Mouse (Mus musculus) neural tube, embryonic 15.5 days (tissue): Measurements from ENCODE around the gene Cd55b. TPM values are rescaled to one million over a fixed set of nuclear protein-coding genes. Genes with fewer than 3 reads are reported as not detected.
"Not testable (repeated sequence)": the region's sequence is repeated elsewhere in the genome, so short reads cannot be mapped to it uniquely, and the experiment has no call there.

Experiments used
- ATAC-seq: fragments of 200-750 bp; cut with Nextera tagmentation; 2 replicates; pipeline ENCODE4 v1.8.0; 2017; ENCODE audit warnings: mild to moderate bottlenecking, moderate TSS enrichment, moderate library complexity; ENCODE audit not compliant: low FRiP score
- H3K27ac ChIP-seq: fragments of 300-500 bp; sonication (generic); replicated peaks from 2 replicates; pipeline ENCODE4 v1.5.1; 2015; ENCODE audit warnings: mild to moderate bottlenecking, inconsistent platforms
- H3K27me3 ChIP-seq: fragments of 300-500 bp; sonication (generic); replicated peaks from 2 replicates; pipeline ENCODE4 v1.6.1; 2015; ENCODE audit warnings: inconsistent platforms
- H3K36me3 ChIP-seq: fragments of 300-500 bp; sonication (generic); 2 replicates; pipeline ENCODE4 v1.6.1; 2015; ENCODE audit warnings: inconsistent platforms
- H3K4me1 ChIP-seq: fragments of 300-500 bp; sonication (generic); 2 replicates; pipeline ENCODE4 v1.6.1; 2015; ENCODE audit warnings: inconsistent platforms
- H3K4me2 ChIP-seq: fragments of 300-500 bp; sonication (generic); 2 replicates; pipeline ENCODE4 v1.6.1; 2015; ENCODE audit warnings: inconsistent platforms, mild to moderate bottlenecking, moderate library complexity
- H3K4me3 ChIP-seq: fragments of 300-500 bp; sonication (generic); replicated peaks from 2 replicates; pipeline ENCODE4 v1.5.1; 2015; ENCODE audit warnings: mild to moderate bottlenecking, inconsistent platforms
- H3K9ac ChIP-seq: fragments of 300-500 bp; sonication (generic); replicated peaks from 2 replicates; pipeline ENCODE4 v1.6.1; 2015; ENCODE audit warnings: mild to moderate bottlenecking, inconsistent platforms
- H3K9me3 ChIP-seq: fragments of 300-500 bp; sonication (generic); replicated peaks from 2 replicates; pipeline ENCODE4 v1.6.1; 2016; ENCODE audit warnings: inconsistent platforms
- WGBS: fragments of 180-500 bp; shearing (Covaris S2); methylation state at CpG from one replicate; pipeline ENCODE4 v1.1.7; 2015; ENCODE audit warnings: mixed read lengths; 5-methylcytosine and 5-hydroxymethylcytosine counted together
- polyA plus RNA-seq: library from polyadenylated mRNA; unstranded; fragments of >200 nt; fragmentation: Nextera tagmentation; extraction: Ambion mirVana; gene quantifications from 2 replicates; pipeline ENCODE4 v1.2.1, GENCODE M21; 2015

The Cd55b gene
- not detected in 2 replicates for polyA plus RNA-seq

- no peak within 1 kb of the TSS for H3K27ac ChIP-seq
- no peak within 1 kb of the TSS for H3K4me3 ChIP-seq
- no peak within 1 kb of the TSS for H3K4me2 ChIP-seq
- 0 out of 2 replicates have a peak, but pooled peaks have one; percentile 28 for ATAC-seq
- H3K27me3 ChIP-seq: no peaks in the 10 kb centered on the region
- H3K4me1 ChIP-seq: no peaks in the 10 kb centered on the region
- H3K9ac ChIP-seq: no peak within 1 kb of the TSS
- no peaks in the 10 kb centered on the region for H3K36me3 ChIP-seq
- WGBS: 56% methylated on average over 18 of the region's 18 CpGs
- no peaks in the 10 kb centered on the region for H3K9me3 ChIP-seq
Observed at GRCm38 (mm10) chr1:130422664-130423111, at the start of gene Cd55b. TSS of gene Cd55b (minus strand) at chr1:130423009.

GRCm38 (mm10) chr1:130470074-130470473, 47.3 kb upstream of the Cd55b start:
- Histone ChIP-seq H3K4me1 (no peaks in the 10 kb centered on the region), H3K36me3 (no peaks in the 10 kb centered on the region), H3K27me3 (no peaks in the 10 kb centered on the region), H3K9me3 (no peaks in the 10 kb centered on the region), H3K4me3 (no peak overlapping the region), H3K27ac (no peak overlapping the region), H3K9ac (no peak overlapping the region), H3K4me2 (no peak overlapping the region)
- 86% methylated on average over 4 of the region's 4 CpGs for WGBS
- no peak for ATAC-seq

DNA sequence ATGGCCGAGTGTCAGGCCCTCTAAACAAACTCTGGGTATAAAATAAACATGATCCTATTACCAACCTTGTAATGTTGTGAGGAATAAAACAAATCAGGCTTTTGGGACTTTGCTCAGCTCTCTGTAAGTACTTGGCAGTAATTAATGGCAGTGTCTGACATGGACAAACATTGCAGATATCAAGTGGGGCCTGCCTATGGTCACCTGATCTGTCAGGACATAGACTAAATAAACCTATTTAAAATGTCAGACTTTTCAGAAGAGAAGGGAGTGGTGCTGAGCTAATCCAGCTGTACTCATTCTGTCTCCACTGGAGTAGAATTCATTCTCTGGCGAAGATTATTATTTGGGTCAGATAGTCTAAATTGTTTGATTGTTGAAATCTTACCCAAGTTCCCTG, 44.6 kb upstream of the Cd55b start:
- H3K4me2 ChIP-seq: no peak overlapping the region
- no peaks in the 10 kb centered on the region for H3K27me3 ChIP-seq
- 66% methylated on average over 2 of the region's 2 CpGs for WGBS
- no peaks in the 10 kb centered on the region for H3K36me3 ChIP-seq
- H3K4me3 ChIP-seq: no peak overlapping the region
- no peaks in the 10 kb centered on the region for H3K9me3 ChIP-seq
- H3K4me1 ChIP-seq: peaks cover 6% of the 10 kb centered on the region; the same call in 1 of the 2 replicates
- ATAC-seq: no peak
- H3K9ac ChIP-seq: no peak overlapping the region
- H3K27ac ChIP-seq: no peak overlapping the region

DNA sequence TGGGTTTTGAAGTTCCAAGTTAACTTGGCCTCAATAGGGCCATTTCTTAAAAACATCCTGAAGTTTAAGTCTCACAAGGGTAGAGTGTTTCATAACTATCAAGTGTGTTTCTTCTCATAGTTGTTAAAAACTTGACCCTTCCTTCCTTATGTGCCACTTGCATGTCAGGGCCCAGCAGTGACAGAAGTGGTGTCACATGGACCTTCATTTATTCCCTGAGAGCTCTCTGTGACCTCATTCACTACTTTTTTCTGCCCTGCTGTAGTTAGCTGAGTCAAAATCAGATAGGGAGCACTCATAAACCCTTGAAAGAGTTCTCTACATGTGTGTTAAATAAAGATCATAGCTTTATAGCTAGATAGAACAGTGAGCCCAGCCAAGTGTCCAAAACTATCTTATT, 41.4 kb upstream of the Cd55b start:
- no peak for ATAC-seq

GRCm38 (mm10) chr1:130462867-130463266, 40.1 kb upstream of the Cd55b start:
- no peaks in the 10 kb centered on the region for H3K9me3 ChIP-seq
- peak; percentile 92 for ATAC-seq
- H3K4me1 ChIP-seq: peaks cover 8% of the 10 kb centered on the region; the same call in 1 of the 2 replicates
- peak overlapping the region; percentile 75 for H3K9ac ChIP-seq
- H3K27me3 ChIP-seq: no peaks in the 10 kb centered on the region
- 8% methylated on average over 4 of the region's 4 CpGs for WGBS
- H3K36me3 ChIP-seq: no peaks in the 10 kb centered on the region
- peak overlapping the region; percentile 87 for H3K4me2 ChIP-seq
- H3K27ac ChIP-seq: peak overlapping the region; percentile 83
- H3K4me3 ChIP-seq: peak overlapping the region; percentile 75

More for the DNA sequence above, 41.4 kb upstream of the Cd55b start:
- H3K9me3 ChIP-seq: no peaks in the 10 kb centered on the region
- H3K4me3 ChIP-seq: no peak overlapping the region
- no peak overlapping the region for H3K27ac ChIP-seq
- no peaks in the 10 kb centered on the region for H3K36me3 ChIP-seq
- H3K4me1 ChIP-seq: peaks cover 8% of the 10 kb centered on the region; the same call in 1 of the 2 replicates
- no peak overlapping the region for H3K4me2 ChIP-seq
- no peak overlapping the region for H3K9ac ChIP-seq
- H3K27me3 ChIP-seq: no peaks in the 10 kb centered on the region

DNA sequence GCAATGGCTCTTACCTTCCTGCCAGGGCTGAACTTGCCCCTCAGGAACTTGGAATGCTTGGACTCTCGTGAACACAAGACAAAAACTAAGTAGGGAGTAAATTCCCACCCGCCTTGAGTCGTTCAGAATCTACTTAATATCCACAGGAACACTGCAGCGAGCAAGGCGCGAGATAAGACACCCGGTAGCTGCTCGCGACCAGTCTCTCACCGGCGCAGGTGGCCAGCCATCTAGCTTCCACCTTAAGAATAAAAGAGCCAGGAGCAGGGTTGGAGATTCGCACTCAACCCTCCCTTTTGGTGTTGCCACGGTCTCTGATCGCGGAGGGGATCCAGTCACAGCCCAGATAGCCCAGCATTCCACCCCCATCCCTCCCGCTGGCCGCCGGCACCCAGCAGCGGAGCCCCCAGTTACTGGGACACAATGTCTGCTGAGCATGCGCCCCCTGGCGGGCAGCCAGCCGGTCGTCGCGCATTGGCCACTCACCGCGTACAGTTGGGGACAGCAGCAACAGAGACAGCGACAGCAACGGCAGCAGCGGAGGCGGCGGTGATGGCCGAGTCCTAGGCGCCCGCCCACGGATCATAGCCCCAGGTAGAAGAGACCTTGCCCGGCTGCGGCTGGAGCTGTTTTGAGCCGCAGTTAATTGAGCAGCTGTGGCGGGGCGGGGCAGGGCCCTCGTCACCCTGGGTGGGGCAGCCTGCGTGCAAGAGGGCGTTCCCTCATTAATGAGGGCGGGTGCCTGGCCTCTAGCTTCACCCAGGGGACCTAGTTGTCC, 39.5 kb upstream of the Cd55b start, which contains the start of gene Cd55:
TSS of gene Cd55 (minus strand) at position 661 of the 778 bp plus-strand sequence.
- WGBS: under 1% methylated on average over 44 of the region's 45 CpGs
- Histone ChIP-seq H3K36me3 (no peaks in the 10 kb centered on the region), H3K27ac (peak within 1 kb of the TSS; percentile 83), H3K4me1 (peaks cover 8% of the 10 kb centered on the region; the same call in 1 of the 2 replicates), H3K4me3 (peak within 1 kb of the TSS; percentile 75), H3K4me2 (peak within 1 kb of the TSS; percentile 87), H3K9ac (peak within 1 kb of the TSS; percentile 75), H3K9me3 (no peaks in the 10 kb centered on the region), H3K27me3 (no peaks in the 10 kb centered on the region)
- ATAC-seq: peak; percentile 96

GRCm38 (mm10) chr1:130455111-130455510, 32.3 kb upstream of the Cd55b start:
- no peak for ATAC-seq
- WGBS: 94% methylated on average over 2 of the region's 2 CpGs
- H3K9me3 ChIP-seq: no peaks in the 10 kb centered on the region
- no peaks in the 10 kb centered on the region for H3K4me1 ChIP-seq
- no peaks in the 10 kb centered on the region for H3K27me3 ChIP-seq
- H3K4me3 ChIP-seq: no peak overlapping the region
- H3K36me3 ChIP-seq: no peaks in the 10 kb centered on the region
- no peak overlapping the region for H3K27ac ChIP-seq
- no peak overlapping the region for H3K9ac ChIP-seq
- H3K4me2 ChIP-seq: no peak overlapping the region

DNA sequence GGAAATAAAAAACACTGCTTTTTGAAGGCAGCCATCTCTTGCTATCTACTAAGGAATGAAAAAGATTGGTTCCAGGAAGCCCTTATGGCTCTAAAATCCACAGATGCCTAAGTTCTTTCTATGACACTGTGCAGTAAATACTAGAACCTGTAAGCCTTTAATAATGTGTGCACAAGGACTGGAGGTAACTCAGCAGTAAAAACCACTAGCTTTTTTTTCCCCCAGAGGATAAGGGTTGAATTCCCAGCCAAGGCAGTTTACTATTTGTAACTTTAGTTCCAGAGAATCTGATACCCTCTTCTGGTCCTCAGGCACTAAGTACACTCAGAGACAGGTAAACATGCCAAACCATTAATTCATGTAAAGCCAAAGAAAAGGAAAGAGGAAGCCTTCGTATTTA, 20.1 kb upstream of the Cd55b start:
- not testable (repeated sequence) for H3K36me3 ChIP-seq, H3K27me3 ChIP-seq, H3K4me1 ChIP-seq, ATAC-seq, H3K27ac ChIP-seq, H3K9me3 ChIP-seq, H3K9ac ChIP-seq, H3K4me2 ChIP-seq, H3K4me3 ChIP-seq
- WGBS: 90% methylated on average over 1 of the region's 1 CpGs

- no peak for ATAC-seq
- WGBS: 81% methylated on average over 4 of the region's 4 CpGs
- no peak overlapping the region for H3K4me3 ChIP-seq
- H3K9ac ChIP-seq: no peak overlapping the region
- H3K9me3 ChIP-seq: no peaks in the 10 kb centered on the region
- no peaks in the 10 kb centered on the region for H3K36me3 ChIP-seq
- H3K27ac ChIP-seq: no peak overlapping the region
- H3K4me2 ChIP-seq: no peak overlapping the region
- H3K4me1 ChIP-seq: no peaks in the 10 kb centered on the region
- H3K27me3 ChIP-seq: no peaks in the 10 kb centered on the region
Observed at GRCm38 (mm10) chr1:130430920-130431319, 8.1 kb upstream of the Cd55b start.

GRCm38 (mm10) chr1:130428667-130429066, 5.9 kb upstream of the Cd55b start:
- H3K27ac ChIP-seq, ATAC-seq, H3K4me1 ChIP-seq, H3K9me3 ChIP-seq, H3K4me2 ChIP-seq, H3K36me3 ChIP-seq, H3K27me3 ChIP-seq, H3K9ac ChIP-seq, H3K4me3 ChIP-seq: not testable (repeated sequence)

GRCm38 (mm10) chr1:130427175-130427853, 4.5 kb upstream of the Cd55b start:
- not testable (repeated sequence) for H3K27ac ChIP-seq, H3K4me2 ChIP-seq, ATAC-seq, H3K4me1 ChIP-seq, H3K9ac ChIP-seq, H3K27me3 ChIP-seq, H3K36me3 ChIP-seq, H3K4me3 ChIP-seq, H3K9me3 ChIP-seq
- 61% methylated on average over 3 of the region's 3 CpGs for WGBS

DNA sequence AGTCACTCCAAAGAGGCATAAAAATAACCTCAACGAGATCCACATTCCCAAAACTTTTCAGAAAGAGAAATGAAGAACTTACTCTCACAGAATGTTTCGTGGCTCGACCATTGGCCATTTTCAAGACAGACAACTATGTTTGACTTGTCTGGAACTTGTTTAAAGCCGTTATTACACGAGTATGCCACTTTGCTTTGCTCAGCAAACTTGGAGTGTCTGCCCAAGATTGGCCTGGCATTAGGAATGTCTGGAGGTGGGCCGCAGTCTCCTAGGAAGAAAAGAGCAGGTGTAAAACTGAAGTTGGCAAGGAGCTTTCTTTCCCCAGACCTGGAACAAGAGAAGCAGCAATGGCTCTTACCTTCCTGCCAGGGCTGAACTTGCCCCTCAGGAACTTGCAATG, 776 bp downstream of the Cd55b start:
- H3K4me3 ChIP-seq, H3K36me3 ChIP-seq, H3K4me2 ChIP-seq, H3K4me1 ChIP-seq, H3K9me3 ChIP-seq, H3K27ac ChIP-seq, H3K9ac ChIP-seq, H3K27me3 ChIP-seq, ATAC-seq: not testable (repeated sequence)
- no CpG with 5 or more reads among the region's 6 CpGs for WGBS
